7 mouse cellular contexts compared by ENCODE assay signal in genomic region chr14:7937052-7937630, GRCm38 (mm10). TPM values are rescaled to one million over a fixed set of nuclear protein-coding genes. Genes with fewer than 3 reads are reported as not detected.
DNase-seq lines count a peak whose midpoint lies in the region; ATAC-seq and TF ChIP-seq lines count a peak whose summit lies in the region.

No protein-coding gene starts in this region.

- TF ChIP-seq CTCF in left cerebral cortex, adult 2 months (IDR thresholded peaks at IDR 0.05): peak; percentile 59

- no peak overlapping the region for H3K4me3 ChIP-seq in left cerebral cortex, adult 2 months
- no peak overlapping the region for H3K4me3 ChIP-seq in hindbrain, embryonic 13.5 days

- 17% methylated on average over 17 of the region's 17 CpGs for WGBS in hindbrain, embryonic 13.5 days

- intact Hi-C loops in left cerebral cortex, adult 2 months (cut with DNase I): loop anchor here (2.0 kb wide), 1 partner anchor 120 kb away; the partner anchor contains the start of gene Flnb

- no peak overlapping the region for H3K9ac ChIP-seq in hindbrain, embryonic 13.5 days

- H3K27ac ChIP-seq in left cerebral cortex, adult 2 months: no peak overlapping the region
- H3K27ac ChIP-seq in hindbrain, embryonic 13.5 days: no peak overlapping the region

- peaks cover 75% of the 10 kb centered on the region for H3K36me3 ChIP-seq in hindbrain, embryonic 13.5 days

- H3K4me2 ChIP-seq in hindbrain, embryonic 13.5 days: peak overlapping the region; percentile 18

- DNase-seq in left cerebral cortex, adult 2 months (ENCODE audit: extremely low spot score in 1 of 2, low spot score in 2 of 2): peak; percentile 25 to 36
- no peak for DNase-seq in left cerebral cortex, adult 8-10 months (ENCODE audit: low spot score in 2 of 2)
- DNase-seq in embryo, embryonic 9.5 days (ENCODE audit: extremely low spot score): peak; percentile 39
- DNase-seq in lung, postnatal 14 days: peak; percentile 25
- DNase-seq in right cerebral cortex, postnatal 4 days: peak; percentile 23
- no peak for DNase-seq in spleen, adult 12 weeks (ENCODE audit: low spot score)

- peaks cover 8% of the 10 kb centered on the region; the same call in 1 of the 2 replicates for H3K4me1 ChIP-seq in hindbrain, embryonic 13.5 days (replicated peaks)

- ATAC-seq in hindbrain, embryonic 13.5 days (ENCODE audit: low FRiP score): peak; percentile 43; the same call in 1 of the 2 replicates

- H3K27me3 ChIP-seq in hindbrain, embryonic 13.5 days: no peaks in the 10 kb centered on the region

- no peaks in the 10 kb centered on the region for H3K9me3 ChIP-seq in hindbrain, embryonic 13.5 days

RNA-seq across cellular contexts. Expression of gene Gm45521, which starts 19.9 kb away (rescaled TPM):
- not detected for total RNA-seq in left cerebral cortex, adult 2 months (2021)
- under 1 TPM in 1 of 4 experiments, not detected in 3; 0.59 TPM for total RNA-seq in left cerebral cortex, adult 8-10 months (2022)
- polyA plus RNA-seq in hindbrain, embryonic 13.5 days (2015; fragmentation: Nextera tagmentation; extraction: Ambion mirVana): 0.26 and 1.0 TPM in 2 replicates

RNA-seq across cellular contexts. Expression of gene Dnase1l3, which starts 57.2 kb away (rescaled TPM):
- under 1 TPM in 1 of 2 experiments, not detected in 1; 0.07 TPM for total RNA-seq in left cerebral cortex, adult 2 months (2021)
- total RNA-seq in left cerebral cortex, adult 8-10 months (2022): under 1 TPM in 1 of 4 experiments, not detected in 3; 0.07 TPM
- polyA plus RNA-seq in hindbrain, embryonic 13.5 days (2015; fragmentation: Nextera tagmentation; extraction: Ambion mirVana): 0.04 and 0.10 TPM in 2 replicates

Comparison
In these comparisons a context has a peak if more than half of its experiments do, and no peak if none do; other contexts are left out.
1. DNase-seq: peak in left cerebral cortex, adult 2 months (2 of 2), embryo, embryonic 9.5 days (single experiment), lung, postnatal 14 days (single experiment) and right cerebral cortex, postnatal 4 days (single experiment); none in left cerebral cortex, adult 8-10 months (0 of 2) and spleen, adult 12 weeks (single experiment).